Mouse (Mus musculus) forelimb bud, embryonic 11.5 days (tissue): ENCODE data around the gene Soat2.

Experiments
- DNase-seq: peaks from one replicate; pipeline ENCODE4 v3.0.0-alpha.2; 2012; ENCODE audit warnings: low read depth, low spot score

The Soat2 gene

DNA sequence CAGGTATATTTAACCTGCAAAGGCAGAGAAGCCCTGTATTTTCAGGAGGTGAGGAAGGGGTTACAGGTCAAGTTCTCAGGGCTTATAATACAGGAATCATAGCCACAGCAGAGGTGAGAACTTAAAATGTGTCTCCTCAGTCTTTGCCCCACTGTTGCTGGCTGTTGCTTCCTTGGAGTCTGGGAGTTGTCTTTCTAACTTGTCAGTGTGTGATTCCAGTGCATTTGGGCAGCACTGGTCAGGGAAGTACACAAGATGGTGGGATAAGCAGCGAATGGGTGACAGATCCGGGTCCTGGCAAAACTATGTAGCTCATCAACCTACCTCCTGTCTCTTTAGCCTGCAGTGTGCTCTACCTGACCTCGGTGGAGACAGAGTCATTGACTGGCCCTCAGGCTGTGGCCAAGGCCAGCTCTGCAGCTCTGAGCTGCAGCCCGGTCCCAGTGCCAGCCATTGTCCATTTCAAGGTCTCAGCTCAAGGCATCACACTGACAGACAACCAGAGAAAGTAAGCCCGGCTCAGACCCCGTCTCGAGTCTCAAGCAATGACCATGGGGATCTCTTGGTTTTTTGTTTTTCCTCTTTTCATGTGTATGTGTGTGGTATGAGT, 35.6 kb upstream of the Soat2 start:
- no peak for DNase-seq

DNA sequence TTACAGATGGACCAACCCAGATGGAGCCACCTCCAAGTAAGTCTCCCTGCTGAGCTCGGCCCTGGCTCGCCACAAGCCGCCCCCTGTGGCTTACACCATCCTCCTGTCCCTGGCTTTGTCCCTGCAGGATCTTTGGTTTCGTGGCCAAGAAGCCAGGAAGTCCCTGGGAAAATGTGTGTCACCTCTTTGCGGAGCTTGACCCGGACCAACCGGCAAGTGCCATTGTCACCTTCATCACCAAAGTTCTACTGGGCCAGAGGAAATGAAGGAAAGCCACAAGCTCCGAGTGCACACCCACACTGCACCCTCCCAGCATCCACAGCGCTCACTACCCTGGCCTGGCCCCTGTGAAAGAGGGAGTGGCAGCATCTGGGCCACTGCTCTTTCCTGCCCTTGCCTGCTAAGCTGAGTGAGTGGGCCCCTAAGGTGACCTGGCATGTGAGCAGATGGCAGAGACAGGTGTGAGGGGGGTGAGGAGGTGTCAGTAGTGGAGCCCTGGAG, 34.5 kb upstream of the Soat2 start:
- DNase-seq: no peak

DNA sequence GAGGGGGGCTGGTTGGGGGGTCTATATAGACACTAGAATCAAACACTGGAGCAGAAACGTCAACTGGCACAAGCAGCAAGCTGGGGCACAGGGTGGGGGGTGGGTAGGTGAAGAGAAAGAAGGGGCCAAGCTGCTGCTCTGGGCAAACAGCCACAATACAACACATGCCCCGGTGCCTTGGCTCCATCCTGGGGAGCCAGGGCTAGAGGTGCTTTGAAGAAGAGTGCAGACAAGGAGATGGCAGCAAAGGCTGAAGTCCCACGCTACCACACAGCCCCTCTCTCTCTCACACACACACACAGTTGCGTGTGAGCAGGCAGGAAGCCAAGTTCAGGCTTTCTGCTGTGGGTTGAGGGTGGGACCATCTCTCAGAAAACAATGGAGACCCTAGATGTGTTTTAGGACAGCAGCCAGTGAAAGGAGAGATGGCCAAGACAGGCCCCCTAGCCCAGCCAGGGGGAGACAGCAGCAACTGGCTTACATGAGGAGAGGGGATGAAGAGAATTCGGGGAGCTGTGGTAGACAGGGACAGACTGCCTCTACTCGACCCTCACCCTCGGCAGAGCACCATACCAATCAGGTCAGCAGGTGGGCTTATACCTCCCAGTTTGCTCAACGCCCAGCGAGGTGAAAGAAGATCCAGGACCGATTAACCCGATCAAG, 33.4 kb upstream of the Soat2 start:
- no peak for DNase-seq

DNA sequence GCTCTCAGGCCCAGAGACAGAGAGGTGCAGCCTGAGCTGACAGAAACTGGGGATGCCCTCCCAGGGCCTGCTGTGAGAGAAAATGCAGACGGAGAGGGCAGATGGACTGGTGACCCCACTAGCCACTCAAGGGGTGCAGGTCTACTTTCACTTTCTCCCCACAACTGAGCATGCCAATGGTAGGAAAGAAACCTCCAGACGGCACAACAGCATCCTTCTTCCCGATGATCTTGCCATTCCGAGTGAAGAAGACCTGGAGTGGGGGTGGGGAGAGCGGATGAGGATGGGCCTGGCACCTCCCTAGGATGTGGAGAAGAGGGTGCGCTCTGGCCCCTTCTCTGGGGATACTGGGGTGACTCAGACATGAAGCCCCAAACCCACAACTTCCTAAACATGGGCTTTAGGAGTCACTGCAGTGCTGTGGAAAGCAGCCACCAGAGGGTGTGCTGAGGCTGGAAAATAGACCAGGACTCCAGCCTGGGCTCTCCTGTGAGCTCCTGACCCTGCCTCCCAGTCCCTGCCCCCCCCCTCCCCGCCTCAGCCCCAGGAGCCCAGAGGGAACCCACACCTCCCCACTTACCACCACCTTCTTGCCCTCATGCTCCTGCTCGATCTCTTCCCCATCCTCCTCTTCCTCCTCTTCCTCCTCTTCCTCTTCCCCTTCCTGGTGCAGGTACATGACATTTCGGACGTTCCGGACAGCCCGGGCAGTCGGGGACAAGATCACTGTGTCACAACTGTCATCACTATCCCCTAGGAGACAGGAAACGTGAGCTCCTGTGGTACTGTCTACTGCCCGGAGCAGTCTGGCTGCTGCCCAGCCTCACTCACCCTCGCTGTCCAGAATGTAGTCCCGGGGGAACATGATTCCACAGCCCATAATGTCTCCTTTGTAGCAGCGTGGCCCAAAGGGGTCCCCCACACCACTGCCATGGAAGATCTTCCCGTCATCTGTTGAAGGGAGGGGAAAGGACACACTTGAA, 32.6 kb upstream of the Soat2 start:
- DNase-seq: no peak

DNA sequence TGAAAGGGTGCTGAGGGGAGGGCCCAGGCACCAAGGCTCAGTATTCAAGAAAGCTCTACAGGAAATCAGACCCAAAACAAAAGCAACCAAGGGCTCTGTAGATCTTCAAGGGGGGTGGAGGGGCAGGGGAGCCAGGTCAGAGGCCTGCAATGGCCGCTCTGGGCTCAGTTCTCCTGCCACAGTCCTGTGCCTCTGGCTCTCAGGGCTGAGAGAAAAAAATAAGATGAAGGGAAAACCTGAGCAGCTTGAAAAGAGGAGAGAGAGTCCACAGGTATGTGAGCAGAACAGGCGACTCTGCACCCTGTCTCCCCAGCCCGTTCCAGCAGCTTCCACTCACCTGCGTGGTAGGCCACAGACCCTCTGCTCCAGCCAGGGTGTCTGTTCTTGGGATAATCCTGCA, 31.7 kb upstream of the Soat2 start:
- DNase-seq: no peak

DNA sequence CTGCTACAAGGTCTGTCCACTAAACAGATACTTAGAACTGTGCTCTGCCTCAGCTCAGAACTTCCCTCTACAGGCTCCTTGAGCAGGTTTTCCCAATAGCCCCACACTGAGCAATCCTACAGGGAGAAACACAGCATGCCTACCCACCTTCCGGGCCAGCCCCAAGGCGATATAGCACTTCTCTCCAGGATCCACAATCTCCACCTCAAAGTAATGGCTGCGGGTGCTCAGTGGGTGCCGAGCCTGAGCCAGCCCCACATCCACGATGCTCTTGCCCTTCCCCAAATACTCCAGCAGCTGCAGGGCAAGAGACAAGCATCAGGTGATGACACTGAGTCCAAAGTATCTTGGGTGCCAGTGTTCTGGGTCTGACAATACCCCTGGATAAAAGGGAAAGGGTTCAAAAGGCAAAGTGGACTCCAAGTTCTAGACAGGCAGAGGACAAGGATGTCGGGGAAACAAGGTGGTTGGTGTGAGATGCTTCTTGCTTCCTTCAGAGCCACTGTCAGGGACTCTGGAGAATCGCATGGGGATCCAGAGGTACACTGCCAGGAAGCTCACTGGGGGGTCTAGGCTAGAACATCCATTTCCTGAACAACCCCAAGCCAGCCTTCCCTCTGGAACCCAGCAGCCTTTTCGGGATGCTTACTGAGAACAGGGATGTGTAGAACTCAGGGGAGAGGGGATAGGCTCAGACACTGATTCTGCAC, 31.1 kb upstream of the Soat2 start:
- DNase-seq: no peak

DNA sequence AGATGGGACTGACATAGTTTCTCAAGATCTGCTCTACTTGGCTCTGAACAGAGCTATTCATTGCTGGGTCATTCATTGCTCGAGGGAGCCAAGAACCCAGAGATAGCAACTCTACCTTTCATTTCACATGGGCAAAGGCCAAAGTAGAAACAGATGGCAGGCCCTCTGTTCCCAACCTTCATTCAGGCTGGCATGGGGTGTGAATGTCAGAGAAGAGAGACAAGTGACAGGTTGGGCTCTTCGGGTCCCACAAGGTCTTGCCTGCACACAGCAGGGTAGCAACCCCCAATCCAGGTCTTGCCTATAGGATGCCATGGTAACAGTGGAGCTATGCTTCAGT, 30.5 kb upstream of the Soat2 start:
- DNase-seq: no peak

DNA sequence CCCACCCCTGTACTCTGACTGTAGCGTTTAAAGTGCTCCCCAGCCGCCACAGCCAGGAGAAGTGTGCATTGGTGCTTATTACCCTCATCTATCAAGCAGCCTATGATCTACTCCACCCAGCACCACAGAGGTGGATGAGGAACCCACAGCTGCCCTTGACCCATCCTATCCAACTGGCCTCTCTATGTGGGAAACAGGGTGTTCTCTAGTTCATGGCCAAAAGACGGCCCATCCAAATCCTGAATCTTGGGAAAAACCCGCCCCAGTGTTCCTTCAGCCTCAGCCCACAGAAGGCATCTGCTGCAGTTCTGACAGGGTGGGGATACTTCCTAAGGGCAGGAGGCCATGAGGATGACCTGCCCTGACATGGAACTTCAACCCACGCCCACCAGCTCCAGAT, 29.8 kb upstream of the Soat2 start:
- no peak for DNase-seq

DNA sequence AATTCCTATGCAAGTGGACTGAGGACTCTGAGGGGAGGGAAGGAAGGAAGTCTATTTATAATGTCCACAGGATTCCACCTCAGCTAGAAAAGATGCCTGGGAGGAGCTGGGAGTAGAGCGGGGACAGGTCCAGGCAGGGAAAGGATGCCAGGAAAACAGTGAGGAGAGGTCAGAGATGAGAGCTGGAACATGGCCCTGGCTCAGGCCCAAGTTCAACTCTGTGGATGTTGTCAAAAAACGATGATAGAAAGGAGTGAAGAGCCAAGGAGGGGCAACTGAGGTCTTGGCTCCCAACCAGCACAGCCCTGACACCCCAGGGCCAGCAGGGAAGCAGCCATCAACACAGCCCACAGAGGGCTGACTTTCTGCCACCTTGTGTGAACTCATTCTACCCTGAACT, 24.0 kb upstream of the Soat2 start:
- DNase-seq: no peak

DNA sequence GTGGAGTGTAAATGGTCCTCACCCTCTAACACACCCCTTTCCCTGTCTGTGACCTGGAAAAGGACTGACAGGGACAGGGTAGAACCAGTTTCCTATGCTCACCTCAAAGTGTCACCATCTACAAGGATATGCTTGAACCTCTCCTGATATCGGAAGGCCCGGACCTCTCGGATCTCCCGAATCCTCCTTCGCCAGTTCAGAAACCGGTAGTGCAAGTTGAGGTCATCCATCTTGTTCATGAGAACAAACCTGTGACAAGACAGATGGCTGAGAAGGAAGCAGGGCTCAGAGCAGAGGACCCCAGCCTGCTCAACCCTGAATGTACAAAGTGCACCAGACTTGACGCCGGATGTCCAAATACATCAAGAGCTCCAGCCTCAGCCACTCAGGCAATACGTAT, 17.0 kb upstream of the Soat2 start:
- no peak for DNase-seq

DNA sequence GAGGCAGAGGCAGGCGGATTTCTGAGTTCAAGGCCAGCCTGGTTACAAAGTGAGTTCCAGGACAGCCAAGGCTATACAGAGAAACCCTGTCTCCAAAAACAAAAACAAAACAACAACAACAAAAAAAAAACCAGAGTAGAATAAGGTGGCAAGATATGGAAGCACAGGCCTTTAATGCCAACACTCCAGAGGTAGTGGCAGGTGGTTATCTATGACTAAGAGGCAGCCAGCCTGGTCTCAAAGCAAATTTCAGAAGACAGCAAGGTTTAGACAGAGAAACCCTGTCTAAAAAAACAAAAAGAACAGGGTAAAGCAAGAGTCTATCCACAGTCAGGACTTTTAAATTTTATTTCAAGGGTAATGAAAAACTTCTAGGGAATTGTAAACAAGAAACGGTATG, 15.6 kb upstream of the Soat2 start:
- no peak for DNase-seq

DNA sequence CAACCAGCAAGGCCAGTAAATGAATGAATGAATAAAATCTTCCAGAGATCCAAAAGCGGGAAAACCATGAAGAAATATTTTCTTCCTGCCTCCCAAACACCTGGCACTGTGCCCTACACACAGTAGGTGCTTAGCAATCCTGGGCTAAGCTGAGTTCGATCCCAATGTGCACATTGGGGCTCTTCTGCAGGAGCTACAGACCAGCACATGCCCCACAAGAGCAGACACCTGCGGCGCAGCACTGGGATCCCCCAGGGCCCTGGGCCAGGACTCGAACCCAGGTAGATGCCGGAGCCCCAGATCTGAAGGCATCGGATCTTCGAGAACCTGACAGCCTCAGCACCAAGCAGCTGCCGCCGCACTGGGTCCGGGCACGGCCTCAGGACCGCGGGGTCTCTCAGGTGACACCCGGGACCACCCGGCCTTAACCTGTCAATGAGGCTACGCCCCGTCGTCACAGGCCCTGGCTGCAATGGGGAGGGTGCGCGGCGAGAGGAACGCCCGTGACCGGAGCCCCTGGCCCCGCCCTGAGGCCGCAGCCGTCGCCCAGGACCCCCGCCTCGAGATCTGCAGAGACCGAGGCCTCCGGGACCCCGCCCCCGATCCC, 14.7 kb upstream of the Soat2 start:
- DNase-seq: no peak

DNA sequence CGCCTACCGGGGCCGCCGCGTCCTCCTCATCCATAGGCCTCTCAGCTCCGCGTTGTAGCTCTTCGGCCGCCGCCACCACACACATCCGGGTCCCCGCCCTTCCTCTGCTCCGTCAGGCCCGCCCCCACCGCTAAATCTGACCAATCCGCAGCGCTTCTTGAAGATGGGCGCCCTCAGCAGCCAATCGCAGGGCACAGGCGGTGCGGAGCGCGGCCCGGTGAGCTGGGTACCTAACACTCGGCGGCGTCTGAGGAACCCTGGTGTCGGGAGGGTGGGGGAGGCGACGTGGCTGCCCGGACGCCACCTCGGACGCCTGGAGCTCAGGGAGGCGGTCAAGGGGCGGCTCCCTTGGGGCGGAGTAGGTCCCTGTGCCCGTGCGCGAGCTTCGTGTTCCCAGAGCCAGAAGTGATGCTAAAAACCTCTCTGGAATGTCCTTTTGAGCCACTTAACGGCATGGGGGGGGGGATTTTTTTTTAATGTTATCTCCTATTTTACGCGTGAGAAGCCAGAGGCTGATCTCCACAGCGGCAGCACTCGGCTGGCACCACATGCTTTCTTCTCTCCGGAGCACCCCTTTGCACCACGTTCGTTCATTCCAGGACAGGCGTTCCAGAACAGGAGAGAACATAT, 14.1 kb upstream of the Soat2 start, which contains the start of gene Spryd3:
Gene Spryd3 (minus strand): TSS at position 106 of the 630 bp plus-strand sequence.
- peak; percentile 92 for DNase-seq

DNA sequence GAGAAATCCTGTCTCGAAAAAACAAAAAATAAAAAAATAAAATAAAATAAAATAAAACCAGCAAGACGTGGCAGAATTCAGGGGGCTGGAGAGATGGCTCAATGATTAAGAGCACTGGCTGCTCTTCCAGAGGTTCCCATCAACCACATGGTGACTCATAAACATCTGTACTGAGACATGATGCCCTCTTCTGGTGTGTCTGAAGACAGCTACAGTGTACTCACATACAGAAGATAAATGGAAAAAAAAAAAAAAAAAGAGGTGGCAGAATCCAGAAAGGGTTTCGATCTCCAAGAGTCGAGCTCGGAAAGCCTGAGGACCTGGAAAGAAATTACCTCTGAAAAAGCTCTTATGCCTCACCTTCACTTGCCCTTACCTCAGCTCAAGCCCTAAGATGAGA, 9.2 kb upstream of the Soat2 start:
- no peak for DNase-seq

DNA sequence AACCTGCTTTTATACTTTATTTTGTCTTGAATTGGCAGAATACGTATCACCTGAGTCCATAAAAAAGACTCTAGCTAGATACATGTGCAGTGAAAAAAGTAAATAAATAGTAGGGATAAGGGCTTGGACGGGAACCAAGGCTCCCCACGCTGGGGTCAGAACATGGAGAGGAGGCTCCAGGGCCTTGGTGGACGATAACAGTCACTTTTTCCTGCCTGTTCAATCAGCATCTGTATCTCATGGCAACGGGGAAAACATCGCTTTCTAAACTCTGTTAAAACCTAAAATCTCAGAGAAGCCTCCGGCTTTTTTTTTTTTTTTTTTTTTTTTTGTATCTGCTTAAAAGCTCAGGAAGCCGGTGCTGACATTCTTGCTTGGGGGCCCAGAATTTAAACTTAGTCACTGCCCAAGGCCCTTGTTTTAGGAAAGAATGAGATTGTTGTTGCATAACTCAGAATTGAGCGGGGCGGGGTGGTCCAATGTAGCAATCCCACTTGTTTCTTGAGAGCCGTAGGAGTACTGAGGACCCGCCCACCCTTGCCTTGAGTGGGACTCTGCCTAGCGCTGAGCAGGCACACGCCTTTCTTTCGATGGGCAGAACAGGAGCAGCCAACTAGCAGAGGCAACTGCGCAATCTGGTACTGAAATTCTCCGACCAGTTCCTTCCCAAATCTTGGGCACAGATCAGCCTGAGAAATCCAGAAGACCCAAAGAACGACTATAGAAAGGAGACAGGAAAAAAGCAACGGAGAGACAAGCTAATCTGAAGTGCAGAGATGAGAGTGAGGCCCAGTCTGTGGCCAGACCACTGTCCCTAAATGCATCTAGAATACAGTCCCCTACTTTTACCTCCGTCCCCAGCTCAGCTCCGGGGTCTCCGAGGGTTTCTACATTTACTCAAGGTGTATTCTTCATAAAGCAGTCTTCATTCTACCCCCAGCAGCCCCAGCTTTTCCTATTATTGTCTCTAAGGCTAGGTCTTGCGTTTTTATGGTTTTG, 7.1 kb upstream of the Soat2 start:
- DNase-seq: no peak

DNA sequence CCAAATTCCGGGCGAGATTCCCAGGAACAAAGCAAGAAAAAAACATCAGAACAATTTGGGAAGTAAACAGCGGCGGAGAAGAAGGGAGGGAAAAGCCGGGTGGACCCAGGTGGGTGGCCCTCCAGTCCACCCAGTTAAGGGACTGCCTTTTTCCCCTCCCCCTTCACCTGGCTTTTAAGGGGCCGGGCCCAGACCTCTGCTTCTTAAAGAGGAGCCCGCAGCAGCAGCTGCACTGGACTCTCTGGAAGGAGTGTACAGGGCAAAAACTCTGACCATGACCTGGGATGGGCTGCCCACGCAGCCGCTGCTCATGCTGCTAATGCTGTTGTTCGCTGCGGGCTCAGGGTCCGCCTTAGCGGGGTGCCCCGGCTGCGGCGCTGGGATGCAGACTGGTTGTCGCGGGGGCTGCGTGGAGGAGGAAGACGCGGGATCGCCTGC, 6.0 kb upstream of the Soat2 start, which contains the start of gene Igfbp6:
Gene Igfbp6 (plus strand): TSS at position 89 of the 438 bp plus-strand sequence.
- DNase-seq: no peak

DNA sequence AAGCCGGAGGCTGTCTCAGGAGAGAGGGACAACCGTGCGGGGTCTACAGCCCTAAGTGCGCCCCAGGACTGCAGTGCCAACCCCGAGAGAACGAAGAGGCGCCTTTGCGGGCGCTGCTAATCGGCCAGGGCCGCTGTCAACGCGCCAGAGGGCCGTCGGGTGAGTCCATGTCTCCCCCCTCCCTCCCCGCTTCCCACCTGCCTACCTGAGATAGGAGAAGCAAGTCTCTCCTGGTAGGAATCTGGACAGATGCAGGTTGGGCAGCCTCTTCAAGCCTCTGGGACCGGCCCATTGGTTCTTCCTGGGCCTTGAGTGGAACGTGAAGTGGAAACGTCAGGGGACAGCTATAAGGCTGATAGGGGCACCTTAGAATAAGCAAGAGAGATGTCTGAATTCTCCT, 5.6 kb upstream of the Soat2 start:
- no peak for DNase-seq

DNA sequence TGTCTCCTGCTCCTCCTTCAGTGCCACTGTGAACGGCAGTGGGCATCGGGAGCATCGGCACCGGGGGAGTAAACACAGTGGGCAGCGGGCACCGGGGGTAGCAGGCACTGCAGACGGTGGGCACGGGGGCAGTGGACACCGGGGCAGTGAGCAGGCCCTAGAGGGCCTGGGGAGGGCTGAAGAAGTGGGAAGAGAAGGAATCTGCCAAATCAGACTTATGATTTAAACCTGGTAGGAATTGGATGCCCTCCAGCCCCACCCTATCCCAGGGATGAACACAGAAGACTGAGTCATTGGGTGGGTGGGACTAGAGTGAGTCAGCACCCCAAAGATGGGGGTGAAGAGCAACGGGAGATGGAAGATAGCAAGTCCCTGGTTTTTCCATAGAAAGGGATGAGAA, 5.0 kb upstream of the Soat2 start:
- DNase-seq: no peak

DNA sequence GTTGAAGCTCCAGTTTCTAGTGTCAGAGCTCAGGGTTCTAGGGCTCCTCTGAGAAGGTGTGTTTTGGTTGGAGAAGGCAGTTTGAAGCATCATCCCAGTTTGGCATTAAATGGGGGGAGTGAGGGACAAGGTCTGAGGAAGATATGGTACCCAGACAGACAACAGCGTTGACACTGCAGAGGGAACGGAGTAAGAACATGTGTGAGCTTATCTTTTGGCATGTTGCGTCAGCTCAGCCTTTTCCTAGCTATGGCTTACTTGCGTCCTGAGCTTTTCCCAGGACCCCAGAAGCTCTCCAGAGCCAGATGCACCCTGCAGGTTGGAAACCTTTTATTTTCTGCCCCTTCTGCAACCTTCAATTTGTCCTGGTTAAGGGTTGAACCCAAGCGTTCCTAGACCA, 4.2 kb upstream of the Soat2 start:
- no peak for DNase-seq

DNA sequence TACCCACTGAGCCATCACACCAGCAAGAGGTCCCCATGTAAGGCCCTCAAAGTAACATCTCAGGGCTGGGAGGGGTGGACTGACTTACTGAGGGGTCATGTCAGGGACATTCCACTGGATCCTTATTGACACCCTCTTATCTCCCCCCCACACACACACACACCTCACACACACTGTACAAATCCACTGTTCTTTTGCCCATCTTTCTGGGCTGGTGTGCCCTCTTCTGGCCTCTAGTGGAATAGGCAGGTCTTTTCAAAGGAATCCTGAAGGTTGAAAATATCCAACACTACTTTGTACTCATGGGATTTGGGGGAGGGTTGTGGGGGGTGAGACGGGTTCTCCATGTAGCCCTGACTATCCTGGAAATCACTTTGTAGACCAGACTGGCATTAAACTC, 3.4 kb upstream of the Soat2 start:
- DNase-seq: peak; percentile 50
